Mouse (Mus musculus): ENCODE results near the gene Krt14.

Gene Krt14

DNA sequence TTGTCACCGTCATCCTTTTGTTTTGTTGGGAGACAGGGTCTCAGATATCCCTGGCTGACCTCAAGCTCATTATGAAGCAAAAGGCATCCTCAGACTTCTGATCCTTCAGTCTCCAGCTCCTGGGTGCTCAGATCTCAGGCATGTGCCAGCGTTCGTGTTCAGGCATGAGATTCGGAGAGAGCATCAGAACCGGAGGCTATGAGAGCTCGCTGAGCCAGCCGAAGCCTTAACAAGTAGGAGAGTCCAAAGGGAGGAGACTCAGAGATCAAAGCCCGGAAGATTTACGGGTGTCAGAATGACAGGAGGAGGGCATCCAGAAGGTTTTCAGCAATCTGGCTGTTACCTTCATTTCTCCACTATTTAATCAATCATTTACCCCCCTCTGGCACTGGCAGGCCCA, 30.6 kb downstream of the Krt14 start:
- in situ Hi-C loops (cut with MboI; ENCODE audit: low pct_unique_long_range_greater_than_20kb in 1 of 2, low sequenced_read_pairs in 2 of 2, unreplicated experiment in 1 of 2): no loop called here

DNA sequence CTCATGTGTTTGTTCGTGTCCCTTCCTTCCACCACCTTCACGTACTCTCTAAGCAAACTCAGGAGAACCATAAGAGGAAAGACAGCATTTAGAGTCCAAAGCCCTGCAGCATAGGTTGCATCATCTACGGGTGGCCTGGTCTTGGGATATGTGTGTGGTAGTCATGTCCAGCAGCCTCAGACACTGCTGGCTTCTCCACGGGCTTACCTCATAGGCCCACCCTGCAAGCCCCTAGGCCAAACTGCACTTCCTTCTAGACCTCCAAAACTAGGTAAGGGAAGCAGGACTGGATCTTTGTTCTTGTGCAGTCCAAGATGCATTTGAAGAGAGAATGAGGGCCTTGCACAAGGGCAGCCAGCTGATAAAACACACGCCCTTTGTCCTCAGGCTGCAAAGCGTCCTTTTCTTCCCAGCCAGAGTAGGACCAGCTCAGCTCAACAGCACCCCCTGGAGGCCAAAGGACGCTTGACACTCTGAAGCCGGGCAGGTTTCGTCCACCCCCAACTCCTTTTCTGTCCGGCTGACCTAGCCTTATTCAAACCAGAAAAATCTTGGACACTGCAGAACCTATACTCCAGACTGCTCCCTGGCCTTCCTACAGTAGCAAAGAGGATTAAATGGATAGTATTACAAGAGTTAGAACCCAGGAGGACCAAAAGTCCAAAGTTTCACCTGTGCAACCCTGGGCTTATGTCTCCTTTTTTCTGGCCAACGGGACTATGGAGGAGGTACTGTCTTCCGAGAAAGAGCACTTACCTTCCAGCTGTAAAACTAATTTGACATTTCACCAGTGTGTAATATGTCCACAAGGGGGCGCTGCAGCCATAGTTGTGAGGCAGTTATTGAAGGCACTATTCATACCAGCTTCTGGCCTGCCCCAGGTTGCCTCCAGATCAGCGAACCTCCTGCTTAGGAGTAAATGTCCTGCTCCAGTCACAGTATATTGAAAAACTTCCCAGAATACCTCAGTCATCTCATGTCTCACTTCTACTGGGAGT, 38.3 kb downstream of the Krt14 start:
- in situ Hi-C loops (cut with MboI; ENCODE audit: low pct_unique_long_range_greater_than_20kb in 1 of 2, low sequenced_read_pairs in 2 of 2, unreplicated experiment in 1 of 2): loop anchor here in 1 of 2 experiments (5.0 kb wide), 1 partner anchor 128 kb away; no protein-coding TSS in a partner anchor

DNA sequence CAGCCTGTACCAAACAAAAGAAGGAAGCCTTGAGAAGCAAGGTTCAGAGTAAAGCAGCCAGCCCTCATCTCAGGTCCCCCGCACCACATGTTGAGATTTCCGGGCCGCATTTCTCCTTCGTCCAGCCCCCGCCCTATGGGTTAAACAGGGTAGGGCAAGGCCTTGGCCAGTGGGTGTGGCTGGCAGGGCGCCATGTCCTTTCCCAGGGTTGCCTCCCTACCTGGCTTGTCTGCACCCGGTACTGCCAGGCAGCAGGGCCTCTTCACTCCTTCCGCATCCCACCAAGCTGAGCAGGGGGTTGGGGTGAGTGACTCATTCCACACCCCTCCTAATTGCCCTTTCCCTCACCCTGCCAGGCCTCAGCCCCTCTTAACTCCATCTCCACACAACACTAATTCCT, 39.3 kb downstream of the Krt14 start:
- in situ Hi-C loops (cut with MboI; ENCODE audit: low pct_unique_long_range_greater_than_20kb in 1 of 2, low sequenced_read_pairs in 2 of 2, unreplicated experiment in 1 of 2): loop anchor here in 1 of 2 experiments (5.0 kb wide), 1 partner anchor 129 kb away; no protein-coding TSS in a partner anchor

DNA sequence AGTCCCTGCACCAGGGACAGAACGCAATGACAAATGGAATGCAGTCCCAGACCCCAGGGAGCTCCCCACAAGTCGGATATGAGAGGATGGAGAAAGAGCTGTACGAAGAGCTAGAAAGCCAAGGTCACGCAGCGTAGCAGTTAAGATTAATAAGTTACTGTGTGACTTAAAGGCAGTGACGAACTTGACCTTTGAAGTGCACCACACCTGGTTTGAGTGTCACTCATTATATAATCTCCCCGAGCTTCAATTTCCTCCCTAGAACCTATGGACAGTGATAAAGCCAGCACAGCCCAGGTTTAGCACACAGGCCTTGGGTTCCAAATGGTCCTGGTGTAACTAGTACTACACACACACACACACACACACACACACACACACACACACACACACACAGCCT, 43.0 kb downstream of the Krt14 start:
- in situ Hi-C loops (cut with MboI; ENCODE audit: low pct_unique_long_range_greater_than_20kb in 1 of 2, low sequenced_read_pairs in 2 of 2, unreplicated experiment in 1 of 2): no loop called here

DNA sequence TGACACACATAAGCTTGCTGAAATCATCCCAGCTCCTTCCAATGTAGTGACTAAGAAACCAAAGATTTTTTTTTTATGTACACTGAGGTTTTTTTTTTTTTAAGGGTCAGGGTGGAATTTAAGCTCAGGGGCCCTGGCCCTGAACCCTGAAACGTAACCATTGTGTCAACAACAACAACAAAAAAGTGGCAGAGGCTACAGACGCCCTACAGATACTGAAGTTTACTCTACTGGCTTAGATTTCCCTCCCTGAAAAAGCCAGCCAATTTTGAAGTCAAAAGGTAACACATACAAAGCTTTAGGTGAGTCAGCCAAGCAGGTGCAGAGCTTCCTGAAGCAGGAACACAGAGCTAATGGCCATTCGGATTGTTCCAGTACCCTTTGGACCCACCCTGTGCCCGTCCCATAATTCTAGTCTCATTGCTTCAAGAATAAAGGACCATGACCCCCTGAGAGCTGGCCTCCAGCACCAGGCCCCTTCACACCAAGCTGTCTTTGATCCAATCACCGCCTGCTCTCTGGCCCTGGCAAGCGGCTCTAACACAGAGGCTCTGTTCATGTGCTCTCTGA, 49.4 kb downstream of the Krt14 start:
- in situ Hi-C loops (cut with MboI; ENCODE audit: low pct_unique_long_range_greater_than_20kb in 1 of 2, low sequenced_read_pairs in 2 of 2, unreplicated experiment in 1 of 2): no loop called here

DNA sequence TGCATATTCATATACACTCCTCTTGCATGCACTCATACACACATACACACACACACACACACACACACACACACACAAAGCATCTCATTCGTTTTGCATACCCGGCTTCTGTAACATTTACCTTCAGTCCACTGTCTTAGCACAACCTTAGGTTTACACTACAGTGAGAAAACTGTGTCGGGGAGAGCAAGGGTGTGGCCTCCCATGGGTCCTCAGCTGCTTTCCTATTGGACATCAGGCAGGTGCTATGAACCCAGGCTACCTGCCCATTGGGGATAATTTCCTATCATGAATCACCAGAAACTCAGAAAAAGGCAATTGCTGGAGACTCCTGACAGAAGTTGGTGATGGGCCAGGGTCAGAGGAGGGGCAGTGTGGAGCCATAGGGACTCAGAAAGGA, 50.0 kb downstream of the Krt14 start:
- in situ Hi-C loops (cut with MboI; ENCODE audit: low pct_unique_long_range_greater_than_20kb in 1 of 2, low sequenced_read_pairs in 2 of 2, unreplicated experiment in 1 of 2): no loop called here

DNA sequence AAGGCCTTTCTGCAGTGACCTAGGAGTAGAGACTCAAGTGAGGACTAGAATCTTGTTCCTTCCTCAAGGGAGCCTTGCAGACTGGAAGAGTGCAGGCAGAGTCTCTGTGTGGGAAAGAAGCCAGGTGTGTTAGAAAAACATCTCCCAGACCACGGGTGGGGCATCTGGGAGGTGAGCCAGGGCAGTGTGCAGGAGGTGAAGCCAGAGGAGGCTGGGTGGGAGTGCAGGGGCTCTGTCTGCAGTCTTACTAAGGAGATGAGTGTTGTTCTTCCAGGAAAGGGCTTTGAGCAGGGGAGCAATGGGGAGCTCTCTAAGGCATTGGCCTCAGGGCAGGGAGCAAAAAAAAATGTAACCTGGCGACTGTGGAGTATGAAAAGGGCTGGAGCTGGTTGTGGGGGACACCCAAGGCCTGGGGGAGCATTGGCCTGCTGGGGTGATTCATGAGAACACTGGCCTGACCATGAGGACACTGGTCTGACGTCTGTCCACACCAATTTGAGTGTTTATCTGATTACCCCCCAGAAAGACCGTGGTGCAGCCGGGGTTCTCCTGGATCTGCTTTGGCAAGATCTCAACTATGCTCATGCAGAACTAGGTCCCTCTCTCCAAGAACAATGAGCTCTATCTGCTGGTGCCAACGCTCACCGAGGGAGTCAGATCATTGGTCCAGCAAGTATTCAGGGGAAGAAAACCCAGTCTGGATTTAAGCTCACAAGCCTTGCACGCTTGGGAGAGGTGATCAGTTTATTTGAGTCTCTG, 51.7 kb downstream of the Krt14 start:
- in situ Hi-C loops (cut with MboI; ENCODE audit: low pct_unique_long_range_greater_than_20kb in 1 of 2, low sequenced_read_pairs in 2 of 2, unreplicated experiment in 1 of 2): no loop called here
